Mouse (Mus musculus) embryo, embryonic 10 days (tissue): ENCODE measurements at regions not wholly inside any gene's neighbourhood (a gene's known extent, or its start where the extent isn't known, plus 50 kb on each side); places are given as distances from the start of the nearest gene placed in this dataset.

Experiments
- DNase-seq: peaks from one replicate; pipeline ENCODE4 v3.0.0-alpha.2; 2015; ENCODE audit warnings: low spot score

DNA sequence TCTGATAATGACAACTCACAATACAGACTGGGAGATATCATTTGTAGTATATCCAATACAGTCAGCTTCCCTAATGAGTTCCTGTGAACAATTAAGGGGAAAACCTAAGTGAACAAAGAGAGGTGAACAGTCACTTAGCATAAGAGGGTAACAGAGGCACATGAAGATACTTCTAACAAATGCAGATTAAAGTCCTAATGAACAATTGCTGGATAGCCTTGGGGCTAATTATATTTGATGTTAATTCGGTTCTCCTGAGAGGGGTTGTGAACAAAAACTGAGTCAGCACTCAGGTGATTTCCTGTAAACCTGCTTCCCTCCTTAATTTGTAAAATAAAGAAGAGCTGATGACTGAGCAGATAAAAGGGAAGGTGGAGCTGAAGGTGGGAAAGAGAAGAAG is 1672.1 kb downstream of the 4930444P10Rik start:
- DNase-seq: no peak

DNA sequence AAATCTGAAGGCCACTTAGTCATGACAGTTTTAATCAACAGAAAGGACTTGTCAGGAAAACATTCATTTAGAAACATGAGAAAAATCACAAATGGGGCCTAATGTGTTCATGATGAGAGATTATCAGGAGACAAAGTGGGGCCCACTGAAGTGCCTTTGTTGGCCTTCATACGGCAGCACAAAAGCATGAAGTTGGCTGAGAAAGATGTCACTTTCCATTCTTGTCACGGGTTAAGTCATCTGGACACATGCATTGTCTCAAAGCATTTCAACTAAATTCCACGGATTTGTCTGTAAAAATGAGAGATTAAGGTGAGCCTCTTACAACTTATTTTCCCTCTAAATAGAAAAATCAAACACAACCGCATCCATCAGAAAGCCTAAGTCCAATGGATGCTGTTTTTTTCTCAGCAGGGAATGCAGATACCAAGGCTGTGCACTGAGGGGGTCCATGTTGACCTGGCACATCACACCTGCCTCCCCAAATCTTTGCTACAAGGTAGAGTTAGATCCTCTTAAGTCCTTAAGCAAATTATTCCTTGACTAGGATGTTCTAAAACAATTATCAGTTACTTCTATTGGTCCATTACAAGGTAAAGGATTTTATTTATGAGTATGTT is 1679.2 kb downstream of the 4930444P10Rik start:
- DNase-seq: peak; percentile 34

DNA sequence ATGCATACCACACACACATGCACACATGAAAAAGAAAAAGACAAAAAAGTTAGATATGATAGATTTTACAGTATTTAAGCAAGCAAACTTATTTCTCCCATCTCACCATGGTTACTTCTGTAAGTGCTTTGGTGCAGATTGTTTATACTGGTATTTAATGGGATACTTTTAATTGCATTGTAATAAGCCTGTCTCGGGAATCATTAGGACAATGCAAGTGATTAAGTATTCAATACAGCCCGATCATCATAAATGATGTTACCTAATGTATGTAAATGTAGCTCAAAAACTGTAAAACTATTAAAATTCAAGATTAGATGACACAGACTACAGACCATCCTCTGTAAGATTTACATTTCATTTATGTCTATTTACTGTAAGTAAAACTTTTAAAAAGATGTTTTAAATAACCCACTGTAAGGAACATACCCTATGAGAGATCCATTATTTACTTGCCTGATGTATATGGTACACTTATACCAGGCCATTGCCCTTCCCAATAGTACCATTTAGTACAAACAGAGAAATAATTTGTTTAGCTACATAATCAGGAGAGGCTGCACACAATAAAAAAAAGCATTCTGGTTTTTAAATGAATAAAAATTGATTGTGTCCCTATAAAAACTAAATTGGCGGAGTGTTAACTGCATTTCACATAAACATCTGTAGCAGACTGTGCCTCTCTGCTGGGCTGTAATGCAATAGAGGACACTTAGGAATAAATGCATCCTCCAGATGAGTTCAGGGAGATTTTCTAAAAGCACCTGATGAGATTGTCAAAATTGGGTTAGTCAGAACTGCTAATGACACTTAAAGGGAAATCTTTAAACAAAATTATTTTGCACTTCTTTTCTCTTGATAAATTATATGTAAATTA is 1722.9 kb downstream of the 4930444P10Rik start:
- DNase-seq: no peak

DNA sequence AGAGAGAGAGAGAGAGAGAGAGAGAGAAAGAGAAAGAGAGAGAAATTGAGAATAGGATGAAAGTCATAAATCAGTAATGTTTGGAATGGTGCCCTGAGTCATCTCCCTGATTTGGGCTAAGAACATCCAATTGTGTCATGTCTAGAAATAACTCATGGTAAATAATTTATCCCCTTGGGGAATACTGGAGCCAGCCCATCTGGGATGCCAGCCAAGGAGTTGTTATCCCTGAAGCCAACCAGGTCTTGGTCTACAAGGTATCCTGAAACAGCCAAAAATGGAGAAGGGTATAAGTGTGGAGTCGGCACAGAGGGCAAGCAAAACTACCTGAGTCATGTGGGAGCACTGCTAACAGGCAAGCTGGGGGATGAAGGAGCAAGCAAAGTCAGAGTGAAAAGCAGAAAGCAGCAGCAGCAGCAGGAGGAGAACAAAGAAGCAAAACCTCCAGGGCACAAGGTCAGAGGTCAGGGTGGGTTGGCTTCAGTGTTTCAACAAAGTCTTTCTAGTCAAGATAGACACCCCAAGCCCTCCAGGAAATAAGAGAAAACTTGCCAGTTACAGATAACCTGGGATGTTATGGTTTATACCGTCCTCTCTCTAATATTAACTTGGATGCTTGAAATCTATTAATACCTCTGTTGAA is 1733.0 kb downstream of the 4930444P10Rik start:
- peak; percentile 60 for DNase-seq
